Mouse (Mus musculus) lung, postnatal 36 days (tissue): ENCODE results near the gene Mmgt2.
"Not testable (repeated sequence)": the region's sequence is repeated elsewhere in the genome, so short reads cannot be mapped to it uniquely, and the experiment has no call there.

ENCODE experiments used
- DNase-seq: peaks from one replicate; pipeline ENCODE4 v3.0.0; 2022; ENCODE audit warnings: mixed read lengths

The Mmgt2 gene

GRCm38 (mm10) chr11:62645732-62646494, 2.6 kb upstream of the Mmgt2 start:
- peak; percentile 49 for DNase-seq

GRCm38 (mm10) chr11:62646495-62646843, 2.0 kb upstream of the Mmgt2 start:
- DNase-seq, result no peak

- no peak for DNase-seq
Measured at GRCm38 (mm10) chr11:62646958-62647515, 1.4 kb upstream of the Mmgt2 start.

- peak; percentile 46 for DNase-seq
Measured at GRCm38 (mm10) chr11:62647661-62648590, 538 bp upstream of the Mmgt2 start, which contains the start of gene Lrrc75a. Lrrc75a (minus strand) TSS chr11:62648523.

DNA sequence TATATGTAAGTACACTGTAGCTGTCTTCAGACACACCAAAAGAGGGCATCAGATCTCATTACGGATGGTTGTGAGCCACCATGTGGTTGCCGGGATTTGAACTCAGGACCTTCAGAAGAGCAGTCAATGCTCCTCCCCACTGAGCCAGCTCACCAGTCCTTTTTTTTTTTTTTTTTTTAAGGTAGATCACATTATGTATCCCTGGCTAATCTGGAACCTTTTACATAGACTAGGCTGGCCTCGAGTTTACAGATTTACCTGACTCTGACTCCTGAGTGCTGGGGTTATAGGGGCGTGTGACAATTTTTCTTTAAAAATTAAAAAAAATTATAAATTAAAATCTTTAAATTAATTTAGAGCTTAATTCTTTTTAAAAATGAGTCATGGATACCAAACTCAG, 1.3 kb downstream of the Mmgt2 start:
- not testable (repeated sequence) for DNase-seq

DNA sequence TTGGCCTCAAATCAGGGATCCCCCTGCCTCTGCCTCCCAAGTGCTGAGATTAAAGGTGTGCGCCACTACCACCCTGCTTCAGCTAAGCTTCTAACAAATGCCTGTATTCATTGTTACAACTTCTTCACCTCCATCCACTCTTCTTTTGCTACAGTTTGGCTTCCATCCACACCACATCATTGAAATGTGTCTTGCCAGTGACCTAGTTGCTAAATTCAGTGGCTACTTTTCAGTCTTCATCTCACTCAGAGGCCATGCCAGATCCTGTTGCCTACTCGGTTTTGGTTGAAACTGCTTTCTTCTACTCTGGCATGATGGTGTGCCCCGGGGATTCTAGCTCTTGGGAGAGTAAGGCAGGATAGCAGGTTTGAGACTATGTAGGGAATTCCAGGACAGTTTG, 3.1 kb downstream of the Mmgt2 start:
- no peak for DNase-seq

DNA sequence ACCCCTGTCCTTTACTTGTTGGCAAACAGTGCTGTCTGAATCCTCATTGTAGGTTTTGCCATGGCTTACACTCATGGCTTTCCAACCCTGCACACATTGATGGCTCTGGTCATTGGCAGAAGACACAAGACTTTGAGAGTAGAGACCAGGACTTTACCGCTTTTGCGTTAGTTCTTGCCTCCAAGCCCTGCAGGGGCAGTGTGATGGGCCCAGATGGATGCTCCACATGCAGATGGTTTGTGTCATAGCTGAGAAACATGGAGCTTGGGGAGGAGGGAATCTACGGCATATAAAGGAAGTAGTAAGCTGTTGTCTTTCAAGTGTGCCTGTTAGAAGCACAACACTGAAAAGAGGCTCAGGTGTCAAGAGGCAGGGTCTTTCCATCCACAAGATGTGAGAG, 3.6 kb downstream of the Mmgt2 start:
- no peak for DNase-seq

- DNase-seq, result no peak
Measured at GRCm38 (mm10) chr11:62660885-62661284, 12.4 kb downstream of the Mmgt2 start.

DNA sequence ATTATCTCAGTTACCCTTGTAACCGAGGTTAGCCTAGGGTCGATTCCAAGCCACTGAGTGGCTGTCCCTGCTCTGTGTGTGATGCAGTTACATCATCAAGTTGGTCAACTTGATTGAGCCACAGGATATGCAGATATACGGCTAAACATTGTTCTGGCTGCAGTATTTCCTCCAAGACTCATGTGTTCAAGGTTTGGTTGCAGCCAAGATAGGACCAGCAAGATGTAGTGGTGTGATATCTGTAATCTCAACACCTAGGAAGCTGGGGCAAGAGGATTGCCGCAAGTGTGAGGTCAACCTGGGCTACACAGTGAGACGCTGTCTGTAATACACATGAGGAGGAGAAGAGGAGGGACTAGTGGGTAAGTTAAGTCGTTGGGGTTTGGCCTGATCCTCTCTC, 15.8 kb downstream of the Mmgt2 start:
- no peak for DNase-seq

GRCm38 (mm10) chr11:62668986-62669385, 20.5 kb downstream of the Mmgt2 start:
- no peak for DNase-seq

DNA sequence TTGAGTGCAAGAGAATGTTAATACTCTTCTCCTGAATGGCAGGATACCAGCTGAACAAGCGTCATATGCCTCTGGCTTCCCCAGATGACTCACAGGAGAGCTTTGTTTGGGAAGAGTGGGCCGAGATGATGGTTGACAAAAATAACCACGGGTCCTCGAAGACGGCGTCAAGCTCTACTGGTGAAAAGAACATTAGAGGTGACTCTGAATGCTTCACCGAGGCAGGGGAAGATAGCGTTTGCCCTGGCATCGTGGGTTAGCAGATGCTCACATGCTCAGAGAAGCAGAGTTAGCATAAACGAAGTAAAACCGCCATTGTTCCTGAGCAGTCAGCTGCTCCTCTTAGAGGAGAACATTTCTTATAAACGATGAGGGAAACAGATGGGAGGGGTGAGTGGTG, 21.0 kb downstream of the Mmgt2 start:
- no peak for DNase-seq

DNA sequence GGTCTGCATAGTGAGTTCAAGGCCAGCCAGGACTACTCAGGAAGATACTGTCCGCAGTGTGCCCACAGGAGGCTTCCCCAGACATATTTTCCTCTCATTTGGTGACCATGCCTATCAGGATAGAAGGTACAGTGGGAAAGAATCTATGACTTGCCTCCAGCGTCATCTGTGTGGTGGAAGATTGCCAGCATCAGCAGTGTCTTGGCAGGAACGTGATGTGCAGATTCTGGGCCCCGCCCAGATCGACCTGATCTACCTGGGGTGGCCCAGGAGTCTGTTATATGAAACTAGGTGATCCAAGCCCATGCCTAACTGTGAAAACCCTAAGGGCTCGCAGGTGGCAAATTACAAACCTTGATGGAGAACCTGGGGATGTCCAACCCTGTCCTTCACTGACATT, 21.5 kb downstream of the Mmgt2 start:
- DNase-seq, result no peak

GRCm38 (mm10) chr11:62675480-62676289, 27.2 kb downstream of the Mmgt2 start:
- peak; percentile 89 for DNase-seq

DNA sequence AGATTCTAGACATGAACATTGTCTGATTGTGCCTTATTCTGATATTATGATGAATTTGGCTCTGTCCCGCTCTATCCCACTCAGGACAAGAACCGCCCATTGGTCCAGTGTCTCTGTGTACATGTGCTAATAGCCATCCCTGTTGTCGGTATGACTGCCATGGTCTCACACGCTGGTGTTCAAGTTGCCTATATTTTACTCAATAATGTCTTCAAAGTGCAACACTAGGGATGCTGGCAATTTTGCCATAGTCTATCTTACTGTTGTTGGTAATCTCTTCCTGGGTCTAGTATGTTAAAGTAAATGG, 27.8 kb downstream of the Mmgt2 start:
- no peak for DNase-seq

GRCm38 (mm10) chr11:62678778-62679354, 30.4 kb downstream of the Mmgt2 start:
- no peak for DNase-seq

- DNase-seq, result no peak
Measured at GRCm38 (mm10) chr11:62679954-62680353, 31.5 kb downstream of the Mmgt2 start.

- no peak for DNase-seq
Measured at GRCm38 (mm10) chr11:62691592-62691991, 43.1 kb downstream of the Mmgt2 start.

GRCm38 (mm10) chr11:62693299-62694184, 45.1 kb downstream of the Mmgt2 start:
- DNase-seq, result peak; percentile 65

GRCm38 (mm10) chr11:62695126-62695525, 46.7 kb downstream of the Mmgt2 start:
- DNase-seq, result no peak

GRCm38 (mm10) chr11:62699749-62700148, 51.3 kb downstream of the Mmgt2 start:
- no peak for DNase-seq

DNA sequence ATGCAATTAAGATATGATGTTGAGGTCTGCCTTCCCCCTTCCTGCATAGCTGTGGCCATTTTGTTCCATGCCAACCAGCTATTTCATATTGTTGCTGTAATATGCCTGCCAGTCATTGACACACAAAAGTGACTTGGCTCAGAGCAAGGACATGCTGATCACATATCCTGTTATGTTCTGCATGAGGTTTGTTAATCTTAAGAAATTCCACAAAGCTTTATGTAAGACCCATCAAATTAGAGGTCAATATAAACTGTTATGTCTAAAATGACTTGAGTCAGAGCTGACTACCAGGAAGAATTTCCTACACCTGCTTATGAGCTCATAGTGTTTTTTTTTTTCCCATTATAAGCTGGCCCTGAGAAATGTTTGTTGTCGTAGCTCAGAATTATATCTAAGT, 52.8 kb downstream of the Mmgt2 start:
- DNase-seq, result peak; percentile 26

DNA sequence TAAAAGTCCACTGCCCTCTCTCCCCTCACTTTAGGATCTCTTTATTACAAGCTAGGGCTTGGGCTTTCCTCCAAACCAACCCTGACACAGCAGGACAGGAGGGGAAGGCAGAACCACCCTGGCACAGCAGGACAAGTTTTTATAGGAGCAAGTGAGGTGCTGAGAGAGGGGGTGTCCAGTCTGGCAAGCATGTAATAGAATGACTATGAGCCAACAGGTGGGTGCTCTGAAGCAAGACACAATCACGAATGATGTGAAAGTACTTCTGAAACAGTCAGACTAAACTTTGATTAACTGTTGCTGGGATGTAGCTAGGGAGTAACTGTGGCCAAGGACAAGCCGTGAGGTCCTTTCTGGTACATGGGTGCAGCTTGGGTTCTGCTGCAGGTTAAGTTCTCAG, 57.7 kb downstream of the Mmgt2 start:
- no peak for DNase-seq
